Mouse (Mus musculus): ENCODE results near the gene Atp5f1.
"Not testable (repeated sequence)": the region's sequence is repeated elsewhere in the genome, so short reads cannot be mapped to it uniquely, and the experiment has no call there.

Atp5f1 gene

GRCm38 (mm10) chr3:105959999-105960398 is at the start of gene Atp5f1:
Atp5f1 (minus strand) TSS chr3:105960099.
- DNase-seq: no peak

GRCm38 (mm10) chr3:106003360-106003759 is 43.5 kb upstream of the Atp5f1 start:
- DNase-seq: not testable (repeated sequence)

- peak in 1 of 2 experiments; percentile 9 for DNase-seq
These were observed 41.8 kb upstream of the Atp5f1 start for GRCm38 (mm10) chr3:106001416-106002370.

- DNase-seq: no peak
These were observed 40.9 kb upstream of the Atp5f1 start for GRCm38 (mm10) chr3:106000707-106001375.

GRCm38 (mm10) chr3:105994730-105995129 is 34.8 kb upstream of the Atp5f1 start:
- no peak for DNase-seq

GRCm38 (mm10) chr3:105991653-105992283 is 31.9 kb upstream of the Atp5f1 start:
- peak; percentile 70 to 76 for DNase-seq

- not testable (repeated sequence) for DNase-seq
These were observed 29.7 kb upstream of the Atp5f1 start for GRCm38 (mm10) chr3:105989611-105990010.

- no peak for DNase-seq
These were observed 14.3 kb upstream of the Atp5f1 start for GRCm38 (mm10) chr3:105974174-105974573.

- no peak for DNase-seq
These were observed 13.5 kb upstream of the Atp5f1 start, which contains the start of gene Ovgp1 for GRCm38 (mm10) chr3:105973411-105973810. Ovgp1 (plus strand) TSS chr3:105973711.

GRCm38 (mm10) chr3:105971831-105972446 is 12.0 kb upstream of the Atp5f1 start:
- DNase-seq: no peak

GRCm38 (mm10) chr3:105960700-105961099 is 801 bp upstream of the Atp5f1 start:
- peak in 1 of 2 experiments; percentile 26 for DNase-seq

- DNase-seq: peak in 1 of 2 experiments; percentile 77
These were observed 314 bp downstream of the Atp5f1 start for GRCm38 (mm10) chr3:105959585-105959984.

- DNase-seq: peak; percentile 98
These were observed 822 bp downstream of the Atp5f1 start, which contains the start of gene Wdr77 for GRCm38 (mm10) chr3:105958974-105959580. Wdr77 (plus strand) TSS chr3:105959369.

- DNase-seq: no peak
These were observed 1.7 kb downstream of the Atp5f1 start for GRCm38 (mm10) chr3:105958204-105958603.

GRCm38 (mm10) chr3:105957235-105957634 is 2.7 kb downstream of the Atp5f1 start:
- DNase-seq: no peak

- no peak for DNase-seq
These were observed 8.6 kb downstream of the Atp5f1 start for GRCm38 (mm10) chr3:105951348-105951747.

GRCm38 (mm10) chr3:105936111-105936510 is 23.8 kb downstream of the Atp5f1 start:
- DNase-seq: no peak

- peak in 1 of 2 experiments; percentile 39 for DNase-seq
These were observed 24.9 kb downstream of the Atp5f1 start for GRCm38 (mm10) chr3:105935033-105935432.

GRCm38 (mm10) chr3:105933926-105934325 is 26.0 kb downstream of the Atp5f1 start:
- no peak for DNase-seq

GRCm38 (mm10) chr3:105932240-105933071 is 27.4 kb downstream of the Atp5f1 start, which contains the start of gene I830077J02Rik:
I830077J02Rik (minus strand) TSS chr3:105932664.
- DNase-seq: no peak

- DNase-seq: no peak
These were observed 28.8 kb downstream of the Atp5f1 start for GRCm38 (mm10) chr3:105931095-105931494.
